Mouse (Mus musculus) brown adipose tissue, adult 24 weeks (tissue): ENCODE measurements around the gene Mon1a. TPM values are rescaled to one million over a fixed set of nuclear protein-coding genes. Genes with fewer than 3 reads are reported as not detected.
A peak's percentile ranks its signal among the peaks of the same experiment; 100 is the strongest.

Experiments used
- H3K27ac ChIP-seq: fragments of 200-500 bp; replicated peaks from 2 replicates; pipeline ENCODE4 v1.5.1; 2012; ENCODE audit warnings: low read depth, mild to moderate bottlenecking, low read length
- H3K4me1 ChIP-seq: fragments of 200-500 bp; 2 replicates; pipeline ENCODE4 v1.6.1; 2012; ENCODE audit warnings: low read length, mixed read lengths; ENCODE audit not compliant: control insufficient read depth, insufficient read depth, insufficient read length
- H3K4me3 ChIP-seq: fragments of 200-500 bp; 2 replicates; pipeline ENCODE4 v1.5.1; 2012; ENCODE audit warnings: low read depth, mild to moderate bottlenecking, low read length, moderate library complexity; ENCODE audit not compliant: insufficient read depth
- polyA plus RNA-seq: library from polyadenylated mRNA; stranded (reverse); fragments of >200 nt; gene quantifications from 2 replicates; pipeline ENCODE4 v1.2.4, GENCODE M21; 2012; ENCODE audit not compliant: missing spikeins, insufficient read depth, insufficient read length

The Mon1a gene
- polyA plus RNA-seq, 1 experiment: 14.3 TPM

DNA sequence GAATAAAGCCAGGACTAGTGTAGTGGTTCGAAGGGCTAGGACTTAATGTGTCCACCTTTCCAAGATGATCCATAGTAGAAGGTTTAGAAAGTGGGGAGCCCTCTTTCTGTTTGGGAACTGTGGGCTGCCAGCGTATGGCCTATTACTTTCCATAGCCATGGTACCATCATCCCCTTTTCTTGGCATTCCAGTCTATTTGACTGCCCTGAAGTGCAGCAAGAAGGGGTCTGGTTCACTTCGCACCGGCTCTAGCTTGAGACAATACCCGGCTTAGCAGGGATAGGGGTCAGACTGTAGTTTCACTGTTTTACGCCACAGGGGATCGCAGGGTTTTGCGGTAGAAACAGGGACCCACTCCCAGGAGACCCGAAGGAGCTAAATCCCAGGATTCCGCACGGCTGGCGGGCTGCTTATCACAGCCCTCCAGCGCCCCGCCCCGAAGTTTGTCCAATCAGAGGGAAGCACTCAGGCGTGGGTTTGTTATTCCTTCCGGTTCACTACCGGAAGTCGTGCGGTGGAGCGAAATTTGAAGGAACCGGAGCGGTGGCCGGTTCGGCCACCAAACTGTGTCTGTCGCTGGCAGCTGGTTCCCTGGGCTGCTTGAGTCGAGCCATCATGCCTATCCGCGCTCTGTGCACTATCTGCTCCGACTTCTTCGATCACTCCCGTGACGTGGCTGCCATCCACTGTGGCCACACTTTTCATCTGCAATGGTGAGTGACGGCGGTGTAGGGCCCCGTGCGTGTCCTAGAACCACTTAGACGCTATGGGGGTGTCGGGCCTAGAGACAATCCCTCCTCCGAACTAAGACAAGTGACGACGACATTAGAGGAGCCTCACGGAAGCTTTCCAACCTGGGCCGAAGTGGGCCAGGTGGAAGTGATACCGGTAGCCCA lies 62.8 kb downstream of the Mon1a start:
- Histone ChIP-seq H3K4me3 (peak overlapping the region; percentile 84), H3K27ac (peak overlapping the region; percentile 56; the same call in 1 of the 2 replicates), H3K4me1 (no peaks in the 10 kb centered on the region)

Other genes with a start within 250 kb of the Mon1a start
- gene Slc38a3, start 218.6 kb upstream of the Mon1a start, polyA plus RNA-seq: 0.83 and 3.3 TPM in 2 replicates
- not detected in 2 replicates for gene Gnat1, start 208.4 kb upstream of the Mon1a start, polyA plus RNA-seq
- 3.1 and 3.2 TPM in 2 replicates for gene Sema3f, start 177.7 kb upstream of the Mon1a start, polyA plus RNA-seq
- 37.4 and 47.2 TPM in 2 replicates for gene Rbm5, start 117.2 kb upstream of the Mon1a start, polyA plus RNA-seq
- gene Rbm6, start 14.9 kb upstream of the Mon1a start, polyA plus RNA-seq: 17.6 and 20.0 TPM in 2 replicates
- 0.36 and 1.4 TPM in 2 replicates for gene Mst1r, start 18.7 kb downstream of the Mon1a start, polyA plus RNA-seq
- not detected in 2 replicates for gene Actl11, start 40.3 kb downstream of the Mon1a start, polyA plus RNA-seq
- gene Camkv, start 47.5 kb downstream of the Mon1a start, polyA plus RNA-seq: not detected in 2 replicates
- gene Traip, start 62.0 kb downstream of the Mon1a start, polyA plus RNA-seq: not detected in 2 replicates
- gene Uba7, start 87.4 kb downstream of the Mon1a start, polyA plus RNA-seq: 7.0 and 13.8 TPM in 2 replicates
- gene Gm20661, start 94.9 kb downstream of the Mon1a start, polyA plus RNA-seq: not detected in 2 replicates
- 5.1 and 5.5 TPM in 2 replicates for gene Inka1, start 97.7 kb downstream of the Mon1a start, polyA plus RNA-seq
- not detected in 2 replicates for gene Cdhr4, start 104.3 kb downstream of the Mon1a start, polyA plus RNA-seq
- not detected in 2 replicates for gene Gm20662, start 108.2 kb downstream of the Mon1a start, polyA plus RNA-seq
- 14.7 and 20.7 TPM in 2 replicates for gene Ip6k1, start 114.3 kb downstream of the Mon1a start, polyA plus RNA-seq
- gene Gmppb, start 161.1 kb downstream of the Mon1a start, polyA plus RNA-seq: 8.2 and 11.1 TPM in 2 replicates
- gene Amigo3, start 165.0 kb downstream of the Mon1a start, polyA plus RNA-seq: 0.40 and 0.88 TPM in 2 replicates
- not detected in 2 replicates for gene Mst1, start 192.3 kb downstream of the Mon1a start, polyA plus RNA-seq
- 40.0 TPM in 2 replicates for gene Rnf123, start 195.2 kb downstream of the Mon1a start, polyA plus RNA-seq
- gene Apeh, start 206.5 kb downstream of the Mon1a start, polyA plus RNA-seq: 41.1 and 58.6 TPM in 2 replicates